Mouse (Mus musculus) telencephalon, adult 2 months (tissue): ENCODE measurements at regions not wholly inside any gene's neighbourhood (a gene's known extent, or its start where the extent isn't known, plus 50 kb on each side); places are given as distances from the start of the nearest gene placed in this dataset.

ENCODE experiments used
- DNase-seq: peaks from one replicate; pipeline ENCODE4 v3.0.0-alpha.2; 2011; ENCODE audit warnings: low read depth, low spot score

DNA sequence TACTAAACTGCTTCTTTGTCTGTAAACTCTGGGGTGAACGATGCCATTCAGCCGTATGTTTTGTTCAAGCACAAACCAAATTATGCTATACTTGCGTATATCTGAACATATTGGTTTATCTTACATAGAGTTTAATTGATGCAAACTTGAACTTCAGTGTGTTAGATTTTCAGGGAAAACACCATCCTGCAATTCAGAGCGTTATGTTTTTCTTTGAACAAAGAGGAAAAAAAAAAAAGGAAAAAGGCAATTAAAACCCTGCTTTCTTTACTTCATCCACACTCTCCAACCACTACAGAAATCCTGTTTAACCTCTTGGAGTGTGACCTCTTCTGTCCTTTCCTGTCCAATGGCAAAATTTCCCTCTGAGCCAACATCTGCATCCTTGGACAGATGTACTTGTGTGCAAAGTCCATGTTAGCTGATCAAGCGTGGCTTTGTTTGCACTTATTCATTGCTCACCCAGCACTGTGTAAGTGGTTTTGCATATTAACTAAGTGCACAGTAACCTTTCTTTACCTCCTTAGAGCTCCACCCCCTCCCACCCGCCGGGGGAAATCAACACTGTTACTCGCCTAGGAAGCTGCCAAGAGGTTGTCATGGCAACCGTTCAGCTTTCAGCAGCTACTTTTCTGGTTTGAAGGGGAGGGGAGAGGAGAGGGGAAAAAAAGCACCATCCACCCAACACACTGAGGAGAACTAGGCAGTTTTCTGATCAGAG is 174.4 kb upstream of the Klf12 start:
- peak; percentile 95 for DNase-seq

DNA sequence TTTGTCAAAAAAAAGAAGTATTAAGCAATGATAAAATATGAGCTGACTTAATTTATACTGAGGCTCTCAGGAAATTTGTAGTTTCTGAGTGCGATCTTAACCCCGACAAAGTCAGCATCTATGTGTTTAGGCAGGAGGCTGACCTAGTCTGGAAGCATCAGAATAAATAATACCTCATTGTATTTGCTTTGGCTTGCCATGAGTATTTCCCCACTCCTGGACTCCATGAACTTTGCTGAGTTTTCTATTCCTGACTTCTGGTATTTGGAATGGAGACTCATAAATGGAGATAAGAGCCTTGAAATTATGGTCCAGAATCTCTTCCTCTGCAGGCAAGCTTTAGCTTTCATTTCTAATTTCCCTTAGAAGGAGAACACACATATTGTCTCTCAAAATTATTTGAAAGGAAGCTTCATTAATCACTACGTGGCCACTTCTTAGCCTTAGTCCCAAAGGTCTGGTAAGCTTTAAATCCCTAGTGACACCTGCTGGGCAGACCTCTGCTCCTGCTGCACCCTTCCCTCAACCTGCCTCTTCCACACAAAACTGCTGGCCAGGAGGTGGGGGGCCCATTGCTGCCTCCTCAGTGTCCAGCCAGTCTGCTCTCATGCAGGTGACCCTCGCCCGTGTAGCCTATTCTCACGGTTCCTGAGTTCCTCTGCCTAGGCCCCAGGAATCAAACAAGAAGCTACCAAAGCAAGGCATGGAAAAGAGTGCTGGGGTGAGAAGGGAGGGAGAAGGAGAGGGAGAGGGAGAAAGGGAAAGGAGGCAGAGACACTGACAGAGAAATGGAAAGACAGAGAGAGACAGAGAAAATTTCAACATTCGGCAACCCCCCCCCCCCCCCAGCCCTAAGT is 173.6 kb upstream of the Klf12 start:
- no peak for DNase-seq

DNA sequence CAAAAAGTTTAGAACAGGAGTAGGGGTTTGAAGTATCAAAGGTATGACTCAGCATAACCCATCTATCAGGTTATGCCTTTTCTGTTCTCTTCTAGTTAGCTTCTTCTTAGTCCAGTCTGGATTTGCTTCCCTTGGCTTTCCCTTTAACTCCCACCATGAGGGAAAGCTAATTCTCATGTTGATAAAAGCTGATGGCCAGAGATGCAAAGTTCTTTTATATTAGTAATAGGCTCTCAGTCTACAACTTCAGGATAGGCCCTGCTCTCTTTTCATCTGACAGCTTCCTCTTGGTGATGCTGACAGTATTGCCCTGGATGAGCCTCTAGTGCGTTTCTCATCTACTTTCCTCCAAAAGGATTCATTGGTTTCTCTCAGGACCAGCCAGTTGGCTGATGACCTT is 161.7 kb upstream of the Klf12 start:
- DNase-seq = no peak

DNA sequence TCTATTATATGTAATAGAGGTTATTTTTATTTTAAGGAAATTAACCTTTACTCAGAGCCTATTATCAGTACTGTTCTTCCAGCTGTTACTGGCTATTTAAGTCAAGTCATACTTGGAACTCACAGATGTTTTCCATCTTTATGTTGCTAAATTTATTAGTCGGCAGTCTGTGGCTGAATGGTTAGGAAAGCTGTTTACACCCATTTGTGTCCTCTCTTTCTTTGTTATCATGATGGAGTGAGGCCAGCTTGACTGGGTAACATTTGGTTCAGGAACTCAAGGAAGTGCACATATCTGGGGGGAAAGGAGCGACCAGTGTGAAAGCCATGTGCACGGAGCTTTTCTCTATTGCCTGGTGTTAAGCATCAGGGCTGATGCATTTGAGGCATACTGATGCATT is 160.4 kb upstream of the Klf12 start:
- DNase-seq = no peak

DNA sequence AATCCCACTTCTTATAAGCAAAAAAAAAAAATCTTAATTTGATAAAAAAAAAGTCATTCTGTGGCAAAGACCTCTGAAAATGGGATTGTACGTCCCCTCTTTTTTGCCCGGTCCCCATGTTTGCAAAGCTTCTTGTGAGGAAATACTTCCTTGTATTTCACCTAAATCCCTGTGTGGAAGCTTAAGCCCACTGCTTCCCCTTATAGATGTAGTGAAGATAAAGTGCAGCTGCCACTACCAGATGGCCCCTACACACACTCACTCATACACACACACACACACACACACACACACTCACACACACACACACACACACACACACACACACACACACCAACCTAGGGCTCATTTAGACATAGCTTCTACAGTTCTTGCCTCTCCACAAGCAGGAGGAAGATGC is 159.6 kb upstream of the Klf12 start:
- no peak for DNase-seq

DNA sequence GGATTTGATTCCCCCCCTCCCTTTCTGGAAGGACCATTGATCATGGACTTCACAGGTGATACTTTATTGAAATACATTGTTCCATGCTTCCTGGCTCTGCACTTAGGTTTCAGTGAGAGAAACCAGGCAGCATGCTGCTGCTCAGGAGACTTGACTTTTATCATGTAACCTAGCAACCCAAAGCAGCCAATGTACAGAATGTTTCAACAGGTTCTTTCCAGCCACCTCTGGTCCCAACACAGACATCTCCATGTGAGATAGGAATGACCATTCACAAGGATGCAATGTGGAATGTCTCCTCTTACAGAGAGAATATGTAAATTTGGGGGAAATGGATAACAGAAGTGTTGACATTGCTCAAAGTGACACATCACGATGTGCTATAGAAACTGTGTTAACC is 153.1 kb upstream of the Klf12 start:
- no peak for DNase-seq

DNA sequence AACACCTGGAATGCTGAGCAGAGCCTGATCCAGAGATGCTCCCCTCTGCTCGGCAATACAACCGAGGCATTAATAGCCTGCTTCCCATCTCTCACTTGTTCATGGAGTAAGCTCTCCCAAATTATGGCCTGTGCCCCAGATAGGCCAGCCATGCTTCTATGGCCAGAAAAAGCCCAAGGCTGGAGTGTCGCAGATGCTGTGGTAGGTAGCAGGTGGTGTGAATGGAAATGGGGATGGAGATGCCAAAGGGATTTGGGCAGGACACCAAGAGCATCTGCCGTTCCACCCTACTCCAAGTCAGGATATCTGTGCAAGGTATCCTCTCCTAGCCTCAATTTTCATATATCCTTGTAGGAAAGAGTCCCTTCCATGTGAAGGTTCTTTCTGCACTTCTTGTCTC is 145.2 kb upstream of the Klf12 start:
- DNase-seq = no peak

DNA sequence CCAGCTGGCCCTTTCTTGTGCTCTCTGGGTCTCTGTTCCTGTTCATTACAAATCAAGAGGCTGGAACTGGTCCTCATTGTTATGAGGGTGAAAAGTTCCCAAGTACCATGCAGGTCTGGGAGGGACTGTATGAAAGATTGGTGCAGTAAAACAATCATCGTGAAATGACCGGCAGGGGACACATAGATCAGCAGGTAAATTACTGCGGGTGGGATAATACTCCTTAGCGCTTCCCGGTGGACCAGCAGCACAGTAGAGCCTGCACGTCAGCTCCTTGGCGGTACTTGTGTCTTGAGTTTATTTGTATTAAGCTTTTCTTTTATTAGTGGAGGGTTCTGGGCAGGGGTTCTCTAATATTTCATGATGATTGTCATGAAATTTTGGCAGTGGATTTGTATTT is 141.9 kb upstream of the Klf12 start:
- DNase-seq = no peak

DNA sequence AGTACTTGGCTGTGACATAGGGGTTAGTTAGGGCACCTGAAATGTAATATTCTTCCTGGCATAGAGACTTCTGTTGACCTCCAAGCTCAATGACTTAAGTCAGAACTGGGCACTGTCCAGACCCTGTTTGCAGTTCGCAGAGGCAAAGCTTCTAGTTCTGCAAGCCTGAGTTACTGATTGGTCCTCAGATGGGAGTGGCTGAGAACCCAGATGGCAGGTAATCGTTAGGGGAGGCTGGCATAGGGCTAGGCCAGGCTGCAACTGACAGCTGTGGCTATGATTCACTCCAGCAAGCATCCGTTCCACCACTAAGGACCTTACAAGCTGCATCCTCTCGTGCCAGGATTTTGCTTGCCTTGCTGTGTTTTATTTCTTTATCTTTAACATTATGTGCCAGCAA is 139.3 kb upstream of the Klf12 start:
- no peak for DNase-seq

DNA sequence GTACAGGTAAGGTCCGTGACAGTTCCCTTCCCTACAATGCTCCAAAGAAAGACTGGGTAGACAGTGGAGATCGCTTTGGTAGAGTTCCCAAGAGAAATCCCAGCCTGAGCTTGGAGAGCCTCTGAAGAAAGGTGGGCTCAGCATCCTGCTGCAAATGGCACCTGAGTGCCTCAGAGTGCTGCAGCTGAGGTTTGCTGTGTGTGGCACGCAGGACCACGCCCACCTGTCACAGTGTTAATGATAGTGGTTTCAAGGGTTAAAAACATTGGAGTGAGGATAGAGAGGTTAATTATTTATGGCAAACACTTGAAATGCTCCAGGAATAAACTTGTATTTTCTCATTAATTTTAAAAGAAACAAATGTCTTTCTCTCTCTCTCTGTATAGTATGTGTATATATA is 137.2 kb upstream of the Klf12 start:
- DNase-seq = no peak

DNA sequence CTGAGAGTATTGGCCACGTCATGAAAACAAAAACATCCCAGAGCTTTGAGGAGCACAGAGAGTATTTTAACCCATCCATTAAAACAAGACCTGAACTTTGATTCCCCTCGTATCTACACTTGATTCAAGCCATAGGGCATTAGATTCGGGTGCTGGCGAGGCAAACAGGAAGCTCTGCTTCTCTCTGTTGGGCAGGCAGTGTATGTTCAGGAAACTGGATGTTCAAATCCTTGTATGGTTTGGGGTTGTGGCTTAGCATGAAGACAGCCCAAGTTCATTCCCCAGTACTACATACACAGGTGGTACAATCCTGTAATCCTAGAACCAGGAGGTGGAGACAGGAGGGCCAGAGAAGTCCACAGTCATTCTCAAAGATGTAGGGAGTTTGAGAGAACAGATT is 130.6 kb upstream of the Klf12 start:
- no peak for DNase-seq

DNA sequence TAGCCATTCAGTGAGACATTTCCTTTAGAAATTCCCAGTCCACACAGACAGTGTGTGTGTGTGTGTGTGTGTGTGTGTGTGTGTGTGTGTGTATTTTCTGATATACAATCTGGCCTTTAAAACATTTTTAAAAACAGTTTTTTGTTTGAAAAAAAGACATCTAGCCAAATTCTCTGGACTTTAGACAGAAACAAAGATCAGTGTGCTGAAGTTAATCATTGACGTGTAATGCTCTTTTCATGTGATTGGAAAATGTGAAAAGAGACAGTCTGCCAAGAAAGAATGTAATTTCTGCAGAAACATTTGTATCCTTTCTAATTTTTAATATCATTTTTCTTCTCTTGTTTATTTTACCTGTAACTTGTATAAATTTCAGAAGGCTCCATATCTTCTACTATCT is 127.7 kb upstream of the Klf12 start:
- DNase-seq = no peak

DNA sequence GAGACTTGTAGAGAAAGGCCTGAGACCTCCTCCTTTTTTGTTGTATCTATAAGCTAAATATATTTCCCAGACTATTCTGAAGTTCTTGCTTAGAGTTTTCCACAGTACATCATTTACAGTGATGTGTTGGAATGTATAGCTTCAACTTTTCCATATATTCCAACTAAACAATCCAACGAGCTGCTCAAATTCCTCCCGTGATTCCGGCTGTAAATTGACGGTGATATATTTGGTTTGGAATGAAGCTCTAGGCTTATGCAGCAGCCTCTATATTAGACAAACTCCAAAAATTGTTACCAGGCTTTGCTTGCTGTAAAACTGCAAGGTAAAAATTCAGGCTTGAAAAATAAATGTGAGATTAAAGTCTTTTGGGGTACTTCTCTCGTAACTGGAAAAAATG is 112.7 kb upstream of the Klf12 start:
- DNase-seq = no peak

DNA sequence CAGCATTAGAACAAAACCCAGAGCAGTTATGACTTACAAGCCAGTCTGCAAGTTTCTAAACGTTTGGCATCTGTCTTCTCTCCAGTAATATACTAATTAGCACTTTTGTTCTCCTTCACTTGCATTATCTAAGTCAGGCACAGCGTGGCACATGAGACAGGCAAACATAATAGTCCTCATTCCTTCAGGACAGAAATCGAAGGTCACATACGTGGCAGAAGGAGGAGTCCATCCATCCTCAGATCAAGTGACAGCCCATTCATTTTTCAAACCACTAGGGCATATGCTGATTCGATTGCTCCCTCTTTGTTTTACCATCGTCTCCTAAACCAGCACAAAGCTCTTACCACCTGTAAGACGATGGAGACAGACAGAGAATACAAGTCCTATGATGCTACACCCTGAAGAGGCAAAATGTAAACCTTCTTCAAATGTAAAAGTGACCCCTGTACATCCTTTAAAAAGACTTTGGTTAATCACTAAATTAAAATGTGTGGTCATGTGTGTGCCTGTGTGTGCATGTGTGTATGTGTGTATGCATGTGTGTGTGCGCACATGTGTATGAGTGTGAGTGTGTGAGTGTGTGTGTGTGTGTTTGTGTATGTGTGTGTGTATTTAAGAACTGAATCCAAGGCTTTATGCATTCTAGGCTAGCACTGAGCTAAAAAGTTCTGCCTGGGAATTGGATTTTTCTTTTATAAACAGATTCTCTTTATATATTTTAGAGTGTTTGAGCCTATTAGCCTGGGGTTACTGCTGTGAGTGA is 90.9 kb upstream of the Klf12 start:
- DNase-seq = no peak

DNA sequence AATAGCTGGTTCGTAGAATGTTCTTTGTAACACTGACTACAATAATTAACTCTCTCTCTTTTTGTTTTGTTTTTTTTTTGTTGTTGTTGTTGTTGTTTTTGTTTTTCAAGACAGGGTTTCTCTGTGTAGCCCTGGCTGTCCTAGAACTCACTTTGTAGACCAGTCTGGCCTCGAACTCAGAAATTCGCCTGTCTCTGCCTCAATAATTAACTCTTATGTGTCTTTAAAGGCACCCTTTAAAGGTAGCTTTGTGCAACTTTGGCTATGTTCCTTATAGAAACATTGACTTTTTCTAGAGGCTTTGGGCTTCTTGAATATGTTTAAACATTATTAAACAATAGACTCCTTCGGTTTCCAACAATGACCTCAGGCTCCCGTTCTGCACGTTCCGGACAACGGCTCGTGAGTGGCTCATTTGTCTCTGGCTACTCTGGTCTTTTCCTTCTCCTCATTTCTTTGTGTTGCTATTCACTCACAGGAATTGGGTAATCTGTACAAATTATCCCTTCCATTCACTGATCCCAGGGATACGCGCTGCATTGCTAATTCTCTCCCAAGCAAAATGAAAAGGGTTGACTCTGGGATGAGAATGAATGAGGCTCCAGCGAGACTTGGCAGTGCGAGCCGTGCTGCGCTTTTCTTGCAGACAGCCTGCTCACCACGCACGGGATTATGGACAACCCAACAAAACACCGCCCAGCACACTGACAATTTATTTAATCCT is 90.2 kb upstream of the Klf12 start:
- DNase-seq = peak; percentile 35

DNA sequence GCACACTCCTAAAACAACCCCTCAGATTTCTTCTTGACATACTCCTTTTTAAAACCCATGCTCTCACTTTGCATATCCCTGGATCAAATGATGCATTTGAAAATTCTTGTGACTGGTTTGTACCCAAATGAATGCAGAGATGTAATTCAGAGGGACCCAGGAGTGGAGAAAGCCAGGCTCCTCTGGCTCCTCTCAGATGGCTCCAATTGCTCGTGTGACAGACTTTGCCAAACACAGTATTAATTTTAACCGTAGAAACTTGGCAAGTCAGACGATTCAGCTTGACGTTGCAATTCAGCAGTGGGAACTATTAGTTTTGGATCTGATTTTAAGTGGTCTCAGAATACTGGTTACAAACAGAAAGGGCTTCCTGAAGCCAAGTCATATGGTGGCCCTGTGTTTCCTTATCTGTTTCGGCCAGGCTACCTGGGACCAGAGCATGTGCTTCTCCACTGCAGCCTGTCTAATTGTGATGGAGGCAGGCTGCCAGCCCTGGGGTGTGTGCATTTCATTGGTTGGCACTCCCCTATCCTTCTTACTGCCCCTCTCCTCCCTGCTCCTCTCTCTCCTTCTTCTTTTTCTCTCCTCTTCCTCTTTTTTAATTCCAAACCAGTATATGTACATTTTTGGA is 81.9 kb upstream of the Klf12 start:
- DNase-seq = no peak

DNA sequence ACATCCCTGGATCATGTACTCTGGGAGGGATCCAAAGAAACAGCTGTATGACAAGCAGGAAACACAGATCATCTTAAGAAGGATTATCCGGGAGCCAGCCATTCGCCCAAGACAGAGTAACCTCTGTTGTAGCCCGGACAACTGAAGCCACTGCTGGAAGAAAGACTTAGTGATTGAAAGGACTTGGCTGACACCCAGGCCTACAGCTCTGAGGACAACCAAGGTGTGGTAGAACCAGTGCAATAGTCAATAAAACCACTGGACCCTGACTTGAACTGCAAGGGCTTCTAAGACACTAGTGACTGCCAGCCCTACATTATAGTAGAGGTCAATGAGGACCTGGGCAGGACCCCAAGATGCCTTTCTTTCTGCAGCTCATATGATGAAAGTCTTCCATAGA is 78.3 kb upstream of the Klf12 start:
- no peak for DNase-seq

DNA sequence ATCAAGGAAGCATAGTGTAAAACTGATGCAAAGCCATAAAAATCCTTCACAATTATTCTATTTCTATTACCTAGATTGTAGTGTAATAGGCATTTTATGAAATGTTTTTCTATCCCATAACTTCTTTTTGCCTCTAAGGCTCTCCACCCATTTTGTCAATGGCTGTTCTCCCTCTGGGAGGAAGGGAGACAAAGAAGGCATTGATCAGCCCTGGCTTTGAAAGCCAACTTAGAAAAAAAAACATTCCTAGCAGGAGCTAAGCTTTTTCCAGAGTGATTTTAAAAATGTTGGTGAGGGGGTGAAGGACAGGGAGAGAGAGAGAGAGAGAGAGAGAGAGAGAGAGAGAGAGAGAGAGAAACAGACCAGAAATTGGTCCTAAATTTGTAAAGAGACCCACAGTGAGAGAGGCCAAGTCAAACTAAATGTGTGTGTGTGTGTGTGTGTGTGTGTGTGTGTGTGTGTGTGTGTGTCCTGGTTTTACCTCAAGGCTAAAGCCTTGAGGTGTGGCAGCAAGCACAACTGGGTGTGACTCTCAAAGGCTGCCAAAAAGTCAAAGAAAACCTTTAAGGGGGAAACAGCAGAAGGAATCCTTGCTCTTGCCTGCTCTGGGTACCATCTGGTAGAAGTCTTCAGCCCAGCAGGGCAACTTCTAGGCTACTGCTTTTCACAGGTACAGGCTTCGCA is 77.0 kb upstream of the Klf12 start:
- DNase-seq = no peak

DNA sequence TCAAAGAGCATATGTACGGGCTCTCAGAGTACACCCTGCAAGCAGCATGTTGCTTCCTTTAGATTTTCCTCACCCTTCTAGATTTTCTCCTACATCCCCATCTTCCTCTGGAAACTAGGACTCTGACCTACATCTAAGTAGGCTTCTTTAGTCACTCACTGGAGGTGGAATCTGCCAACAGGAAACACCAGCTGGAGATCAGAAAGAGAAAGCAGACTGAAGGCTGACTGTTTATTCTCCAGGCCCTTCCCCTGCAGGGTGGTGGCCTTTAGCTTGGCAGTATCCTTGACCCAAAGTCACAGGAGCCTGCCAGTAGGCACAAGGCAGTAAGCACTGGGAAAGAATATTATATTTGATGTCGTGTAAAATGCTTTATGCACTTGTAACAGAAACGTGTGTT is 75.4 kb upstream of the Klf12 start:
- peak; percentile 50 for DNase-seq

DNA sequence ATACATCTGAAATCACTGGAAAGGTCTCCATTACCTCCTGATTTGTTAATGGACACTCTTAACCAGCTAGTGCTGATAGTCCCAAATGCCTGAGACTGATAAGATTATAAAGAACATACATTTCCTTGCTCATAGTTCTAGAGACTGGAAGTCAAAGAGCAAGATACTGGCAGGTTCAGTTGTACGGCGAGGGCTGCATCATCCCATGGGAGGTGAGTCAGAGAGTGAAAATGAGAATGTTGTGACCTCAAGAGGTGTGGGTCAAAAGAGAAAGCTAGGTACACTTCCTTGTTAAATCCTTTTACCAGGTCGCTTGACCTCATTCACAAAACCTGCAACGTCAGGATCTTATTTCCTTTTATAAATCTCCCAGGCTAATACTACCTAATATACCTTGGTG is 72.7 kb upstream of the Klf12 start:
- no peak for DNase-seq

DNA sequence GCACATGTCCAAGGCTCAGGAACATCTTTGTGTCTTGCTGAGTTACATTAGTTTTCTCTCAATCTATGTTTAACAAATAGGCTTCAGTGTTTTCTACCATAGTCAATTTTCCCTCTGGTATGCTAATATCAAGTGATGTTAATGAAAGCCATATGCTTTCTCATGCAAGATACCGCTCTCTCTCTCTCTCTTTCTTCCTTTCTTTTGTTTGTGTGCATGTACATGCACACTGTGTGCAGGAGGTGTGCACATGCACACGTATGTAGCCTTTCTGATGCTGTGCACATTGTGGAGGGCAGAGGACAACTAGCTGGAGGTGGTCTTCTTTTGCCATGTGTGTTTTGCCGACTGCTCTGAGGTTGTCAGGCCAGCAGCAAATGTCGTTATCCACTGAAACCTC is 69.0 kb upstream of the Klf12 start:
- no peak for DNase-seq
